Mouse (Mus musculus): ENCODE measurements around the gene Gpr4.

GRCm38 (mm10) chr7:19178443-19179092 lies 33.8 kb upstream of the Gpr4 start:
- TF ChIP-seq CTCF (conservative IDR thresholded peaks at IDR 0.05 in 1 of 2, IDR thresholded peaks at IDR 0.05 in 1 of 2; ENCODE audit: low read depth in 2 of 2, low read length in 2 of 2) (peak; percentile 68 to 95), ETS1 (conservative IDR thresholded peaks at IDR 0.05; ENCODE audit: low read depth, low read length) (no peak; the same call in 1 of the 2 replicates), ZNF384 (IDR thresholded peaks at IDR 0.05; ENCODE audit: low read depth, low read length) (no peak), USF2 (conservative IDR thresholded peaks at IDR 0.05; ENCODE audit: low read depth, low read length) (no peak), ZMIZ1 (IDR thresholded peaks at IDR 0.05; ENCODE audit: low read depth, low read length) (no peak), POLR2AphosphoS2 (IDR thresholded peaks at IDR 0.05; ENCODE audit: low read depth, low read length) (no peak), CHD2 (IDR thresholded peaks at IDR 0.05; ENCODE audit: low read length) (no peak)

Data from CH12.LX (cell line).